Mouse (Mus musculus) activated CD4-positive, CD25-positive, alpha-beta regulatory T cell, adult 4 months (primary cell): Measurements from ENCODE around the gene Slc37a1. TPM values are rescaled to one million over a fixed set of nuclear protein-coding genes. Genes with fewer than 3 reads are reported as not detected.
A peak's percentile ranks its signal among the peaks of the same experiment; 100 is the strongest.
"Not testable (repeated sequence)": the region's sequence is repeated elsewhere in the genome, so short reads cannot be mapped to it uniquely, and the experiment has no call there.

Experiments used
- ATAC-seq: one replicate; pipeline ENCODE4 v1.8.0; 2017
- polyA plus RNA-seq, 2 experiments: library from polyadenylated mRNA; unstranded; fragments of 100-300 nt; shearing (Covaris generic); gene quantifications; one replicate each; pipeline ENCODE4 v1.2.1; 2017

The Slc37a1 gene
- polyA plus RNA-seq, 2 experiments from 2014 or later: 20.5 to 26.2 TPM

- no peak for ATAC-seq
These were observed 16.8 kb upstream of the Slc37a1 start for GRCm38 (mm10) chr17:31269761-31270160.

- no peak for ATAC-seq
These were observed 16.3 kb upstream of the Slc37a1 start for GRCm38 (mm10) chr17:31270246-31270645.

- ATAC-seq: not testable (repeated sequence)
These were observed 15.9 kb upstream of the Slc37a1 start for GRCm38 (mm10) chr17:31270736-31271135.

- ATAC-seq: no peak
These were observed 15.3 kb upstream of the Slc37a1 start for GRCm38 (mm10) chr17:31271136-31271851.

- ATAC-seq: no peak
These were observed 14.0 kb upstream of the Slc37a1 start for GRCm38 (mm10) chr17:31272416-31273165.

- ATAC-seq: no peak
These were observed 13.0 kb upstream of the Slc37a1 start for GRCm38 (mm10) chr17:31273631-31274030.

- ATAC-seq: peak; percentile 47
These were observed 11.4 kb upstream of the Slc37a1 start for GRCm38 (mm10) chr17:31275181-31275580.

GRCm38 (mm10) chr17:31276207-31276921 lies 10.2 kb upstream of the Slc37a1 start:
- no peak for ATAC-seq

- ATAC-seq: peak; percentile 92
These were observed 9.4 kb upstream of the Slc37a1 start, which contains the start of gene Rsph1 for GRCm38 (mm10) chr17:31276922-31277918. Gene Rsph1 (minus strand): TSS chr17:31277383.

GRCm38 (mm10) chr17:31277931-31278330 lies 8.7 kb upstream of the Slc37a1 start:
- ATAC-seq: no peak

GRCm38 (mm10) chr17:31279541-31279940 lies 7.1 kb upstream of the Slc37a1 start:
- no peak for ATAC-seq

GRCm38 (mm10) chr17:31280269-31280668 lies 6.3 kb upstream of the Slc37a1 start:
- ATAC-seq: no peak

- no peak for ATAC-seq
These were observed 4.5 kb upstream of the Slc37a1 start for GRCm38 (mm10) chr17:31281830-31282686.

- no peak for ATAC-seq
These were observed 3.9 kb upstream of the Slc37a1 start for GRCm38 (mm10) chr17:31282687-31283053.

- no peak for ATAC-seq
These were observed 725 bp upstream of the Slc37a1 start for GRCm38 (mm10) chr17:31285867-31286266.

GRCm38 (mm10) chr17:31287216-31287615 lies 624 bp downstream of the Slc37a1 start:
- no peak for ATAC-seq

- no peak for ATAC-seq
These were observed 2.6 kb downstream of the Slc37a1 start for GRCm38 (mm10) chr17:31288999-31289726.

- no peak for ATAC-seq
These were observed 3.7 kb downstream of the Slc37a1 start for GRCm38 (mm10) chr17:31290311-31290710.

- no peak for ATAC-seq
These were observed 4.3 kb downstream of the Slc37a1 start for GRCm38 (mm10) chr17:31290859-31291258.
